ENCODE assay signal across 27 mouse cellular contexts in the genomic region with DNA sequence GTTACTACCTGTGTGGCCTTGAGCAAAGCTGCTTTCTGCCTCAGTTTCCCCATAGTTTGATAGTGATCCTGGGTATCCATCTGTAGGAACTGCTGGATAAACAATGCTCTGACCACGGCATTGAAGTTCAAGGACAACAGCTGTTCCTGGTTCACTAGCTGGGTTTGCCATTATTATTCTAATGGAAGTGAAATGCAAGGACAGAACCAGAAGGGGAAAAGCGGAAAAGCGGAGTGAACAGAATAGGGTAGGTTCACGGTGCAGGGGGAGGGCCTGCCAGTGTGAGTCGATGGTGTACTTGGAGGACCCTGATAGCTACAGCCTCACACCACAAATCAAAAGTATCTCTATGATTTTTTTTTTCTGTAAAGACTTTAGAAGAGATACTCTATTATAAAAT. TPM values are rescaled to one million over a fixed set of nuclear protein-coding genes. Genes with fewer than 3 reads are reported as not detected.
DNase-seq lines count a peak whose midpoint lies in the region; ATAC-seq and TF ChIP-seq lines count a peak whose summit lies in the region.
"Had no signal": no experiment of that assay in that cellular context is flagged by ENCODE, and none has a peak within 500 bp of the region (broad histone marks: within the 10 kb centered on the region; RNA-seq: fewer than 3 reads in every experiment).

No protein-coding gene starts in this region.

- H3K9me3 ChIP-seq in midbrain, embryonic 11.5 days (ENCODE audit: control insufficient read depth, low read length): no peaks in the 10 kb centered on the region
- no peaks in the 10 kb centered on the region for H3K9me3 ChIP-seq in midbrain, embryonic 15.5 days
- H3K9me3 ChIP-seq in ES-Bruce4 (replicated peaks; ENCODE audit: control insufficient read depth, insufficient read depth, low read length, poor library complexity, severe bottlenecking) (no peaks in the 10 kb centered on the region), ES-E14 (ENCODE audit: control insufficient read depth, insufficient read depth, low read depth, low read length) (no peaks in the 10 kb centered on the region)
- H3K9me3 ChIP-seq in hindbrain, embryonic 13.5 days: no peaks in the 10 kb centered on the region
- H3K9me3 ChIP-seq: embryonic facial prominence, embryonic 13.5 days; embryonic facial prominence, embryonic 15.5 days; forebrain, embryonic 10.5 days; forebrain, embryonic 12.5 days had no signal

- in situ Hi-C loops in ES-E14 (cut with MboI; ENCODE audit: low sequenced_read_pairs in 2 of 2, unreplicated experiment in 2 of 2): no loop called here

- peak; percentile 82 for DNase-seq in midbrain, embryonic 11.5 days (ENCODE audit: low spot score, missing footprints)
- DNase-seq in ES-E14 (ENCODE audit: low read depth, low spot score) (peak; percentile 38), ZHBTc4 (ENCODE audit: low read depth, low spot score) (peak; percentile 75)
- no peak for DNase-seq in thymus, postnatal 0 days (ENCODE audit: low spot score)
- DNase-seq: adrenal gland, adult 2 months; adrenal gland, postnatal 10 days; adrenal gland, postnatal 25 days; B cell, adult 2 months; cerebellum, adult 11 months; cerebellum, adult 18-20 months; cerebellum, adult 8-10 months; cerebellum, adult 9-11 months; cerebellum, postnatal 14 days; cerebellum, postnatal 36 days; embryo, embryonic 11 days had no signal

- H3K4me1 ChIP-seq in midbrain, embryonic 11.5 days (ENCODE audit: control insufficient read depth, insufficient read depth, low read length): no peaks in the 10 kb centered on the region
- H3K4me1 ChIP-seq in midbrain, embryonic 15.5 days: no peaks in the 10 kb centered on the region
- H3K4me1 ChIP-seq in ES-Bruce4 (ENCODE audit: control insufficient read depth, insufficient read depth, low read length): peaks cover 5% of the 10 kb centered on the region
- H3K4me1 ChIP-seq in ES-E14 (ENCODE audit: control insufficient read depth in 2 of 2, insufficient read depth in 2 of 2, low read length in 2 of 2, poor library complexity in 1 of 2): peaks cover 13 to 17% of the 10 kb centered on the region in 2 experiments
- H3K4me1 ChIP-seq in hindbrain, embryonic 13.5 days (replicated peaks): no peaks in the 10 kb centered on the region
- H3K4me1 ChIP-seq: embryonic facial prominence, embryonic 13.5 days; embryonic facial prominence, embryonic 15.5 days; forebrain, embryonic 10.5 days; forebrain, embryonic 12.5 days had no signal

- H3K27ac ChIP-seq in midbrain, embryonic 11.5 days (ENCODE audit: low read depth, low read length): no peak overlapping the region
- no peak overlapping the region for H3K27ac ChIP-seq in midbrain, embryonic 15.5 days
- H3K27ac ChIP-seq in ES-Bruce4 (ENCODE audit: insufficient read depth, low read length) (no peak overlapping the region), ES-E14 (ENCODE audit: insufficient read depth, low read depth, low read length, poor library complexity, severe bottlenecking) (no peak overlapping the region)
- H3K27ac ChIP-seq in hindbrain, embryonic 13.5 days: no peak overlapping the region
- H3K27ac ChIP-seq: embryonic facial prominence, embryonic 13.5 days; embryonic facial prominence, embryonic 15.5 days; forebrain, embryonic 10.5 days; forebrain, embryonic 12.5 days had no signal

- no peak for TF ChIP-seq CTCF in ES-Bruce4 (IDR thresholded peaks at IDR 0.05; ENCODE audit: low read depth, low read length)

- 75% methylated on average over 5 of the region's 5 CpGs for WGBS in midbrain, embryonic 11.5 days
- 65% methylated on average over 5 of the region's 5 CpGs for WGBS in midbrain, embryonic 15.5 days
- 69% methylated on average over 5 of the region's 5 CpGs for WGBS in hindbrain, embryonic 13.5 days

- peaks cover 3% of the 10 kb centered on the region; the same call in 1 of the 2 replicates for H3K27me3 ChIP-seq in midbrain, embryonic 11.5 days (ENCODE audit: control insufficient read depth, insufficient read depth, low read length)
- peaks cover 9% of the 10 kb centered on the region; the same call in 1 of the 2 replicates for H3K27me3 ChIP-seq in midbrain, embryonic 15.5 days (replicated peaks)
- H3K27me3 ChIP-seq in ES-Bruce4 (ENCODE audit: control insufficient read depth, insufficient read depth, low read length, poor library complexity, severe bottlenecking): no peaks in the 10 kb centered on the region
- H3K27me3 ChIP-seq in hindbrain, embryonic 13.5 days: peaks cover 12% of the 10 kb centered on the region
- H3K27me3 ChIP-seq: CH12.LX had no signal

- peak; percentile 84 for TF ChIP-seq EP300 in ES-Bruce4 (IDR thresholded peaks at IDR 0.05; ENCODE audit: insufficient read depth, low read depth, low read length)

- ATAC-seq in midbrain, embryonic 11.5 days (ENCODE audit: low FRiP score): no peak
- no peak for ATAC-seq in midbrain, embryonic 15.5 days (replicated peaks)
- no peak for ATAC-seq in hindbrain, embryonic 13.5 days (ENCODE audit: low FRiP score)
- ATAC-seq: CD4-positive, CD25-positive, alpha-beta regulatory T cell, adult 4 months; forebrain, embryonic 14.5 days; forebrain, embryonic 16.5 days had no signal

- no peak for TF ChIP-seq POLR2A in ES-Bruce4 (IDR thresholded peaks at IDR 0.05; ENCODE audit: insufficient read depth, low read length)

- no peak overlapping the region for H3K9ac ChIP-seq in midbrain, embryonic 11.5 days (ENCODE audit: low read length)
- H3K9ac ChIP-seq in midbrain, embryonic 15.5 days: no peak overlapping the region
- H3K9ac ChIP-seq in ES-Bruce4 (ENCODE audit: low read depth, poor library complexity, severe bottlenecking) (no peak overlapping the region), ES-E14 (ENCODE audit: insufficient read depth, low read depth, low read length, poor library complexity, severe bottlenecking) (no peak overlapping the region)
- no peak overlapping the region for H3K9ac ChIP-seq in hindbrain, embryonic 13.5 days
- H3K9ac ChIP-seq: embryonic facial prominence, embryonic 13.5 days; embryonic facial prominence, embryonic 15.5 days; forebrain, embryonic 12.5 days had no signal

- H3K4me3 ChIP-seq in midbrain, embryonic 11.5 days (ENCODE audit: low read depth, low read length): no peak overlapping the region
- H3K4me3 ChIP-seq in midbrain, embryonic 15.5 days: no peak overlapping the region
- H3K4me3 ChIP-seq in ES-Bruce4 (ENCODE audit: low read depth, low read length): no peak overlapping the region
- no peak overlapping the region for H3K4me3 ChIP-seq in ES-E14 (ENCODE audit: insufficient read depth in 1 of 2, low read depth in 1 of 2, low read length in 2 of 2, poor library complexity in 1 of 2, severe bottlenecking in 1 of 2)
- H3K4me3 ChIP-seq in hindbrain, embryonic 13.5 days: no peak overlapping the region
- H3K4me3 ChIP-seq: embryonic facial prominence, embryonic 13.5 days; embryonic facial prominence, embryonic 15.5 days; erythroblast, embryonic 14.5 days; forebrain, embryonic 10.5 days; forebrain, embryonic 12.5 days had no signal

- H3K36me3 ChIP-seq in midbrain, embryonic 11.5 days (ENCODE audit: control insufficient read depth, insufficient read depth, low read length): no peaks in the 10 kb centered on the region
- no peaks in the 10 kb centered on the region for H3K36me3 ChIP-seq in midbrain, embryonic 15.5 days (replicated peaks)
- no peaks in the 10 kb centered on the region for H3K36me3 ChIP-seq in ES-Bruce4 (ENCODE audit: control insufficient read depth, insufficient read depth, low read length, poor library complexity, severe bottlenecking)
- H3K36me3 ChIP-seq in ES-E14 (ENCODE audit: control insufficient read depth, insufficient read depth, low read length, poor library complexity, severe bottlenecking): no peaks in the 10 kb centered on the region
- H3K36me3 ChIP-seq in hindbrain, embryonic 13.5 days: no peaks in the 10 kb centered on the region
- H3K36me3 ChIP-seq: embryonic facial prominence, embryonic 13.5 days; embryonic facial prominence, embryonic 15.5 days; forebrain, embryonic 10.5 days; forebrain, embryonic 12.5 days had no signal

- no peak overlapping the region for H3K4me2 ChIP-seq in midbrain, embryonic 11.5 days
- H3K4me2 ChIP-seq in midbrain, embryonic 15.5 days: no peak overlapping the region
- no peak overlapping the region for H3K4me2 ChIP-seq in hindbrain, embryonic 13.5 days
- H3K4me2 ChIP-seq: embryonic facial prominence, embryonic 13.5 days; embryonic facial prominence, embryonic 15.5 days; forebrain, embryonic 12.5 days had no signal

TF ChIP-seq in ES-E14, 5 proteins besides CTCF, POLR2A, EP300 and RAD21:
- no peak for TF ChIP-seq HCFC1 (IDR thresholded peaks at IDR 0.05; ENCODE audit: borderline replicate concordance, insufficient read depth, low read length)
- no peak for TF ChIP-seq ZNF384 (IDR thresholded peaks at IDR 0.05; ENCODE audit: low read depth, low read length)
- TF ChIP-seq ZC3H11A (IDR thresholded peaks at IDR 0.05; ENCODE audit: borderline replicate concordance, low read depth, low read length): no peak

RNA-seq across cellular contexts. Expression of gene Satb1, which starts 6.4 kb away (rescaled TPM):
- polyA plus RNA-seq in midbrain, embryonic 11.5 days (2014; fragmentation: Nextera tagmentation; extraction: Ambion mirVana): 30.0 and 31.9 TPM in 2 replicates
- polyA plus RNA-seq in midbrain, embryonic 15.5 days (2015; fragmentation: Nextera tagmentation; extraction: Ambion mirVana): 21.5 and 24.1 TPM in 2 replicates
- 13.4 and 13.8 TPM in 2 replicates for polyA plus RNA-seq in ES-Bruce4 (2011; ENCODE audit: insufficient read depth, insufficient read length, low read depth, missing spikeins)
- total RNA-seq in ES-E14 (2012; rRNA removed): 4.1 and 6.5 TPM in 2 replicates
- polyA plus RNA-seq in hindbrain, embryonic 13.5 days (2015; fragmentation: Nextera tagmentation; extraction: Ambion mirVana): 31.4 and 32.1 TPM in 2 replicates
- 728 and 901 TPM in 2 replicates for polyA plus RNA-seq in thymus, postnatal 0 days (2015; fragmentation: Nextera tagmentation; extraction: Ambion mirVana)
- total RNA-seq: CH12.LX had no signal

Comparison
In these comparisons a context has a peak if more than half of its experiments do, and no peak if none do; other contexts are left out.
1. RNA of gene Satb1, which starts 6.4 kb away (polyA plus RNA-seq): 728 to 901 TPM in thymus, postnatal 0 days; 31.4 to 32.1 TPM in hindbrain, embryonic 13.5 days, 30.0 to 31.9 TPM in midbrain, embryonic 11.5 days, 21.5 to 24.1 TPM in midbrain, embryonic 15.5 days and 13.4 to 13.8 TPM in ES-Bruce4; every median in the first group is over 10 times any median in the second.